Mouse (Mus musculus) forebrain, embryonic 16.5 days (tissue): ENCODE results near the gene Tpsab1. TPM values are rescaled to one million over a fixed set of nuclear protein-coding genes. Genes with fewer than 3 reads are reported as not detected.

Experiments
- ATAC-seq: fragments of 200-750 bp; cut with Nextera tagmentation; 2 replicates; pipeline ENCODE4 v1.8.0; 2017; ENCODE audit warnings: mild to moderate bottlenecking, moderate library complexity
- H3K27ac ChIP-seq: fragments of 300-500 bp; sonication (generic); 2 replicates; pipeline ENCODE4 v1.5.1; 2014; ENCODE audit warnings: low read length, control low read depth
- H3K27me3 ChIP-seq: fragments of 300-500 bp; sonication (generic); replicated peaks from 2 replicates; pipeline ENCODE4 v1.6.1; 2014; ENCODE audit warnings: low read length; ENCODE audit not compliant: control insufficient read depth, insufficient read depth
- H3K36me3 ChIP-seq: fragments of 300-500 bp; sonication (generic); 2 replicates; pipeline ENCODE4 v1.6.1; 2014; ENCODE audit not compliant: control insufficient read depth, insufficient read depth
- H3K4me1 ChIP-seq: fragments of 300-500 bp; sonication (generic); replicated peaks from 2 replicates; pipeline ENCODE4 v1.6.1; 2014; ENCODE audit warnings: low read length; ENCODE audit not compliant: control insufficient read depth, insufficient read depth
- H3K4me2 ChIP-seq: fragments of 300-500 bp; sonication (generic); 2 replicates; pipeline ENCODE4 v1.6.1; 2014; ENCODE audit warnings: mild to moderate bottlenecking, low read length, control low read depth
- H3K4me3 ChIP-seq: fragments of 300-500 bp; sonication (generic); replicated peaks from 2 replicates; pipeline ENCODE4 v1.5.1; 2014; ENCODE audit warnings: mild to moderate bottlenecking, low read length, control low read depth
- H3K9ac ChIP-seq: fragments of 300-500 bp; sonication (generic); replicated peaks from 2 replicates; pipeline ENCODE4 v1.6.1; 2014; ENCODE audit warnings: low read depth, low read length, control low read depth
- H3K9me3 ChIP-seq: fragments of 300-500 bp; sonication (generic); 2 replicates; pipeline ENCODE4 v1.6.1; 2016; ENCODE audit warnings: low read length; ENCODE audit not compliant: control insufficient read depth
- WGBS: fragments of 180-500 bp; shearing (Covaris S2); extraction: QIAGEN DNeasy Blood & Tissue Kit; methylation state at CpG from one replicate; pipeline ENCODE4 v1.1.7; 2014; 5-methylcytosine and 5-hydroxymethylcytosine counted together
- polyA plus RNA-seq: library from polyadenylated mRNA; unstranded; fragments of >200 nt; fragmentation: Nextera tagmentation; extraction: Ambion mirVana; gene quantifications from 2 replicates; pipeline ENCODE4 v1.2.1, GENCODE M21; 2015

The Tpsab1 gene
- not detected in 2 replicates for polyA plus RNA-seq

DNA sequence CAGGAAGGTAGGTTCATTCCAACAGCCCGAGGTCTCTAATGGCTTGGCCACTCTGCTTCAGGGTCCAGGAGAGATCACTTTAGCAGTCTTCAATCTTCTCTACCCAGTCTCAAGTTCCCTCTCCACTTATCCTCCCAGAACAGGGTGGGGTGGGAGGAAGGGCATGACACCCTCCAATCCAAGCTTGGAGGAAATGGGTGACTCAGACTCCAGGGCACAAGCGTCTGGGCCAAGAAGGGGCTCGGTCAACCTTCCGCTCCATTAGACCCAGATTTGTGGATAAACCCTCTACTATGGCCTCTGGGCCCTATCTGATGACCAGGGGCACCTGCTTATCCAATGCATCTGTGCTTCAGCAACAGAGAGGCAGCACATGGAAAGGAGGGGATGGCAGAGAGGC is at the start of gene Tpsab1:
Gene Tpsab1 (minus strand): TSS at position 101 of the 400 bp plus-strand sequence.
- no peaks in the 10 kb centered on the region for H3K36me3 ChIP-seq

DNA sequence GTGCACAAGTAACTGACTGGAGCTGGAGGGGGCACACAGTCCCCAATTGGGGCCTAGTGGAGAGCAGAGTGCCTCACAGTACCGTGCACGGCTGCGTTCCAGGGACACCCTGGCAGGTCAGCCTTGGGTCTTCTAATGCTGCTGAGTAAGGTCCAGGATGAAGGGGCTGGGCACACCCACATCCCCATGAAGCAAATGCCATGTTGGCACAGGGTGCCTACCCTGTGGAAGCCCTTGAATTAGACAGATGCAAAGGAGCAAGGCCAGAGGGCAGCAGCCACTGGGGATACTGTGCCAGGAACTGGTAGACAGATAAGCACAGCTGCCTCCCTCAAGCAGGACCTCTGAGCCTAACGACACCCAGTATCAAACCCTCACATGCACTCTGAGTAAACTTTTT is 49.2 kb upstream of the Tpsab1 start:
- H3K27ac ChIP-seq = no peak overlapping the region
- no peak overlapping the region for H3K4me2 ChIP-seq
- no peak overlapping the region for H3K4me3 ChIP-seq
- ATAC-seq = no peak
- no peak overlapping the region for H3K9ac ChIP-seq
- H3K4me1 ChIP-seq = peaks cover 11% of the 10 kb centered on the region
- H3K36me3 ChIP-seq = no peaks in the 10 kb centered on the region
- no peaks in the 10 kb centered on the region for H3K9me3 ChIP-seq
- H3K27me3 ChIP-seq = no peaks in the 10 kb centered on the region
- 91% methylated on average over 4 of the region's 4 CpGs for WGBS

More for the DNA sequence above, at the start of gene Tpsab1:
- no peak within 1 kb of the TSS for H3K27ac ChIP-seq
- no peak for ATAC-seq
- H3K4me3 ChIP-seq = no peak within 1 kb of the TSS
- 84% methylated on average over 4 of the region's 4 CpGs for WGBS
- H3K4me2 ChIP-seq = no peak within 1 kb of the TSS
- no peaks in the 10 kb centered on the region for H3K9me3 ChIP-seq
- H3K4me1 ChIP-seq = no peaks in the 10 kb centered on the region
- H3K27me3 ChIP-seq = no peaks in the 10 kb centered on the region; the same call in 1 of the 2 replicates
- H3K9ac ChIP-seq = no peak within 1 kb of the TSS

DNA sequence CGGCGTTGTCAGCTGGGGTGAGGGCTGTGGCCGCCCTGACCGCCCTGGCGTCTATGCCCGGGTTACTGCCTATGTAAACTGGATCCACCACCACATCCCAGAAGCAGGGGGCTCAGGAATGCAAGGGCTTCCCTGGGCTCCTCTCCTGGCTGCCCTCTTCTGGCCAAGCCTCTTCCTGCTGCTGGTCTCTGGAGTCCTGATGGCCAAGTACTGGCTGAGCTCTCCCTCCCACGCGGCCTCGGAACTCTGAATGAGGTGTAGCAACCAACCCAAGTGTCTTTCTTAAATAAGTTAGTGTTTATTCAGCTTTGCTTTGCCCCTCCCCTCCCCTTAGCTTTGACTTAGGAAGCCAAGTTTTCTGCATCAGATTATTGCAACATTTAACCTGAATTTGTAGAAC is 28.6 kb upstream of the Tpsab1 start:
- H3K36me3 ChIP-seq = peaks cover 2% of the 10 kb centered on the region; the same call in 1 of the 2 replicates
- no peak overlapping the region for H3K9ac ChIP-seq
- 43% methylated on average over 9 of the region's 9 CpGs for WGBS
- H3K27ac ChIP-seq = no peak overlapping the region
- H3K4me1 ChIP-seq = no peaks in the 10 kb centered on the region
- no peaks in the 10 kb centered on the region for H3K27me3 ChIP-seq
- H3K4me3 ChIP-seq = no peak overlapping the region
- ATAC-seq = no peak
- no peaks in the 10 kb centered on the region for H3K9me3 ChIP-seq
- H3K4me2 ChIP-seq = no peak overlapping the region

DNA sequence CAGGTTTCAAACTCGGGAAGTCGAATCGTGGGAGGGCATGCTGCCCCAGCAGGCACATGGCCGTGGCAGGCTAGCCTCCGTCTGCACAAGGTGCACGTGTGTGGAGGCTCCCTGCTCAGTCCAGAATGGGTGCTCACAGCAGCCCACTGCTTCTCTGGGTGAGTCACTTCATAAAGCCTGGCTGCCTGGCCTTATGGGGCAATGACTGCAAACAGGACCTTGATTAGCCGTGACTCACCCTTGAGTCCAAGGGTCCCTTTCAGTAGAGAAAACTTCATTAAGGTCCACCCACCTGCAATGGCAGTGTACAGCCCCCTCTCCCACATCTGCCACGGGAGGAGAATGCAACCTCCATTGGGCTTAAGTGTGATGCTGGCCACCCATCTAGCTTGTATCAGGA is 27.1 kb upstream of the Tpsab1 start:
- no peak overlapping the region for H3K9ac ChIP-seq
- 84% methylated on average over 8 of the region's 8 CpGs for WGBS

DNA sequence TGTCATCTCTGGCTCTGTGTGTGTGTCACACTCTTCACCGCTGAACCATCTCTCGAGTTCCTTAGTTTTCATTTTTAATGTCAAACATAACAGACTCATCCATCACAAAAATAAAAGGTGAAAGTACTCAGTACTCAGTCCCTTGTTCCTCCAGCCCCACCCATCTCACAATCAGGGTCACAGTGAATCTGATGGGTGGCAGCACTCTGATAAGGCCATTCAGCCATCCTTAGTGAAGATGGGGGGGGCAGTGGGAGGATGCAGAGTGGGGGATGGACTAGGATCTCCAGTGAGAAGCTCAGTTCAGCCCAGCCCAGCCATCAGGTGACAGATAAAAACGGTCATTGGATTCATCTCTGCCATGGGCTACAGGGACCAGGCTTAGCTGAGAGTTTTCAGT is 23.6 kb upstream of the Tpsab1 start, which contains the start of gene Tpsg1:
Gene Tpsg1 (plus strand): TSS at position 301 of the 400 bp plus-strand sequence.
- no peak for ATAC-seq
- H3K4me3 ChIP-seq = no peak within 1 kb of the TSS
- H3K4me1 ChIP-seq = no peaks in the 10 kb centered on the region
- WGBS = 86% methylated on average over 3 of the region's 3 CpGs
- H3K4me2 ChIP-seq = no peak within 1 kb of the TSS
- H3K27me3 ChIP-seq = no peaks in the 10 kb centered on the region
- H3K27ac ChIP-seq = no peak within 1 kb of the TSS
- H3K9ac ChIP-seq = no peak within 1 kb of the TSS
- H3K36me3 ChIP-seq = no peaks in the 10 kb centered on the region
- no peaks in the 10 kb centered on the region for H3K9me3 ChIP-seq

More for the DNA sequence above, 27.1 kb upstream of the Tpsab1 start:
- H3K27me3 ChIP-seq = no peaks in the 10 kb centered on the region
- H3K36me3 ChIP-seq = peaks cover 2% of the 10 kb centered on the region; the same call in 1 of the 2 replicates
- no peak overlapping the region for H3K4me3 ChIP-seq
- no peaks in the 10 kb centered on the region for H3K4me1 ChIP-seq
- no peaks in the 10 kb centered on the region for H3K9me3 ChIP-seq
- no peak overlapping the region for H3K4me2 ChIP-seq
- no peak for ATAC-seq
- H3K27ac ChIP-seq = no peak overlapping the region

DNA sequence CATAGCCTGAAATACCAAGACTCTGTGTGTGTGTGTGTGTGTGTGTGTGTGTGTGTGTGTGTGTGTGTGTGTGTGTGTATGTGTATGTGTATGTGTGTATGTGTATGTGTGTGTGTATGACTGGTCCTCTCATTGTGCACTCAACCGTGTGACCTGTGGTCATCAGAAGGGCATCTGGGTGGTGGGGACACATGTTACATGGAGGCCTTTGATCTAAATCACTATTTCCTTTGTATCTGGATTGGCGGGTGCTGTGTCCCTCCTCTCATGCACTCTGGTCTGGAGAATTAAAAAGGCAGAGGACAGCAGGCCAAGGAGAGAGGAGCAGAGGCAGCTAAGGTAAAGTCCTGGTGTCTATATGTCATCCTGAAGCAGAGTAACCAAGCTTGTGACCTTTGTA is 20.6 kb upstream of the Tpsab1 start, which contains the start of gene Tpsb2:
Gene Tpsb2 (plus strand): TSS at position 301 of the 400 bp plus-strand sequence.
- 71% methylated on average over 2 of the region's 2 CpGs for WGBS
- H3K9ac ChIP-seq = no peak within 1 kb of the TSS
- no peak for ATAC-seq
- H3K27ac ChIP-seq = no peak within 1 kb of the TSS
- H3K9me3 ChIP-seq = no peaks in the 10 kb centered on the region
- no peak within 1 kb of the TSS for H3K4me2 ChIP-seq
- H3K27me3 ChIP-seq = no peaks in the 10 kb centered on the region
- no peaks in the 10 kb centered on the region for H3K4me1 ChIP-seq
- H3K36me3 ChIP-seq = no peaks in the 10 kb centered on the region
- no peak within 1 kb of the TSS for H3K4me3 ChIP-seq

DNA sequence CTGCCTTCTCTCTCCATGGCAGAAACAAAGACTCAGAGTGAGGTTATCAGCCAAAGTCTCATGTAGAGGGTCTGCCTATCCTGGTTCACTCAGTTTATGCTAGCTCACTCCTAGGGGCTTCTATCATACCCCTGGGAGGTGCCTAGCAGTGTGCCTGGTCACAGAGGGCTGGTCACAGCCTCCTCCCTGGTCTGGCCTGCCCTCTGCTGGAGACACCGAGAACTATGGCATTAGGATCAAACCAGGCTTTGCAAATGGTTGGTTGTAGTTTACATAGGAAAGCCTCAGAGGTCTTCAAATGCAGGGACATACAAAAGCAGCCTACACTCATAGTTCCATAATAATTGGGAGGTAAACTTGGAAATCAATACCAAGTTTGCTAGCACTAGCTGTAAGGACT is 18.4 kb upstream of the Tpsab1 start:
- Histone ChIP-seq H3K27ac (no peak overlapping the region), H3K4me1 (no peaks in the 10 kb centered on the region), H3K9ac (no peak overlapping the region), H3K4me3 (no peak overlapping the region), H3K4me2 (no peak overlapping the region), H3K36me3 (no peaks in the 10 kb centered on the region), H3K9me3 (no peaks in the 10 kb centered on the region), H3K27me3 (no peaks in the 10 kb centered on the region)
- 0% methylated on average over 1 of the region's 1 CpGs for WGBS
- no peak for ATAC-seq

DNA sequence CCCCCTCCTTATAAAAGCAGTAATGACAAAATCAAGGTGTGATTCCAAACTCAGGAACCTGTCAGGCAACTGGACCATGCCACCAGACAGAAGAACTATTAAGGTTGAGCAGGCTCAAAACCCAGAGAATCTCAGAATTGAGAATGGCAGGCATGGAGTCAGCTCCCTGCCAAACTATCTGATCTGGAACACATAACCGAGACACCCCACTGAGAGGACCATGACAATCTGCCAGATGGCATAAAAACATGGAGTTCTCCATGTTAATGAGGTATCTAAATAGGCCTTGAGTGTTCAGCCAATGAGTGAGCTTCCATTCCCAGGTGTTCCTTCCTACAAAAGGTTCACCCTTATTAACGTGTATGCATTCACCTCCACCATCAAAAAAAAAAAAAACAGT is 15.9 kb upstream of the Tpsab1 start:
- H3K4me3 ChIP-seq = no peak overlapping the region
- no peaks in the 10 kb centered on the region for H3K9me3 ChIP-seq
- WGBS = 73% methylated on average over 2 of the region's 2 CpGs
- H3K36me3 ChIP-seq = no peaks in the 10 kb centered on the region
- H3K9ac ChIP-seq = no peak overlapping the region
- no peaks in the 10 kb centered on the region for H3K27me3 ChIP-seq
- no peak overlapping the region for H3K27ac ChIP-seq
- H3K4me2 ChIP-seq = no peak overlapping the region
- no peak for ATAC-seq
- H3K4me1 ChIP-seq = no peaks in the 10 kb centered on the region

DNA sequence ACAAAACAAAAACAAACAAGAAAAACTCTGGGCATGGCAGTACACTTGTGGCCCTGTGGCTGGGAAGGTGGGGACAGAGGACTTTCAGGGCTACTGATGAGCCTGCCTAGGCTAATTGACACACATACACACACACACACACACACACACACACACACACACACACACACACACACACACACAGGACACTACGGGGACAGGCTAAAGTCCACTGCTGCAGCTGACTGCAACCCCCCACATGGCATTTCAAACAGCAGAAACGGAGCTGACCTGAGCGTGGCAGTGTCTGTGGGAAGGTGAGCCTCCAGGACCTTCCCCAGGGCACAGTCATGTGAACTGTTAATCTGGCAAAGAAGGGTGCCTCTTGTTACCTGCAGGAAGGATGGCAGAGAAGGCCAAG is 3.9 kb downstream of the Tpsab1 start:
- Histone ChIP-seq H3K27me3 (no peaks in the 10 kb centered on the region; the same call in 1 of the 2 replicates), H3K27ac (no peak overlapping the region), H3K4me3 (no peak overlapping the region), H3K4me1 (no peaks in the 10 kb centered on the region), H3K4me2 (no peak overlapping the region), H3K9me3 (no peaks in the 10 kb centered on the region), H3K9ac (no peak overlapping the region), H3K36me3 (no peaks in the 10 kb centered on the region)
- no peak for ATAC-seq
- WGBS = 63% methylated on average over 3 of the region's 3 CpGs

DNA sequence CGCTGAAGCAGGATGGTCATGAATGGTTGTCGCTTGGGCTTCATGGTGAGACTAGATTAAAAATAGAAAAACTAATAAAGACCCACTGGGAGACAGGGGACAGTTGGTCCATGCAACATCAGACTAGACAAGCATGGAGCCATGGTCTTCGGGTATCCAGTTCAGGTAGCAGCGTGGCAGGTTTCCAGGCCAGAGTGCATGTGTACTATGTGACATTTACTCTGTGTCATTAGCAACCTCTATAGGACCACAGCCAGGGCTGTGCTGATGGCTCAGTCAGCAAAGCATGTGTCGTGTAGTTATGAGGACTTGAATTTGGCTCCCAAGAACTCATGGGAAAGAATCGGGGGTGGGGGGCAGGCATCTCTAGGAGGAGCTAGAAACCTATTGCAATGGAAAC is 5.4 kb downstream of the Tpsab1 start:
- Histone ChIP-seq H3K36me3 (no peaks in the 10 kb centered on the region), H3K4me2 (no peak overlapping the region), H3K9me3 (no peaks in the 10 kb centered on the region), H3K27me3 (no peaks in the 10 kb centered on the region), H3K9ac (no peak overlapping the region), H3K4me3 (no peak overlapping the region), H3K27ac (no peak overlapping the region), H3K4me1 (no peaks in the 10 kb centered on the region)
- no peak for ATAC-seq
- WGBS = 81% methylated on average over 6 of the region's 6 CpGs
